Mouse (Mus musculus) embryo, embryonic 10 days (tissue): ENCODE data around the gene Kdm5c.
"Not testable (repeated sequence)": the region's sequence is repeated elsewhere in the genome, so short reads cannot be mapped to it uniquely, and the experiment has no call there.

Experiments used
- DNase-seq: peaks from one replicate; pipeline ENCODE4 v3.0.0-alpha.2; 2015; ENCODE audit warnings: low spot score

The Kdm5c gene

GRCm38 (mm10) chrX:152287026-152287425 is 54.2 kb downstream of the Kdm5c start:
- DNase-seq = not testable (repeated sequence)

GRCm38 (mm10) chrX:152306224-152306623 is 73.4 kb downstream of the Kdm5c start:
- DNase-seq = no peak

GRCm38 (mm10) chrX:152307371-152307770 is 74.6 kb downstream of the Kdm5c start:
- peak; percentile 4 for DNase-seq

GRCm38 (mm10) chrX:152307942-152308341 is 75.1 kb downstream of the Kdm5c start:
- peak; percentile 42 for DNase-seq

GRCm38 (mm10) chrX:152320535-152320934 is 87.7 kb downstream of the Kdm5c start:
- DNase-seq = no peak

- no peak for DNase-seq
Observed at GRCm38 (mm10) chrX:152322776-152323175, 90.0 kb downstream of the Kdm5c start.

- DNase-seq = no peak
Observed at GRCm38 (mm10) chrX:152323584-152323983, 90.8 kb downstream of the Kdm5c start.
